Mouse (Mus musculus): ENCODE results near the gene Nrsn2.

The Nrsn2 gene

DNA sequence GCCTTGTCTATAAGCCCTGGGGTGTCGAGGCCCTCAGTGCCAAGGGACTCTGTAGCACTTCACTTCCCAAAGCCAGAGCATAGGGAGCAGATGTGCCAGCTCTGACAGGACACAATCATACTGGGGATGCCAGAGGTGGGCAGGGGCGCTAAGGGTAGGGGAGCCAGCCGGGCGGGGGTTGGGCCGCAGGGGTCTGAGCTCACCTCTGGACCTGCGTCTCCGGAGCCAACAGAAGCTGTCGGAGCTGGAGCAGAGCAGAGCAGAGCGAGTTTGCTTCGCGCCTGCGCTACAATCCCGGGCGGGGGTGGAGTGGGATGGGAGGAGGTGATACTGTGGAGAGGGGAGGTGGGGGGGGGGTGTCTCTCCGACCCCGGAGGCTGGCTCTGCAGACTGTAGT is at the start of gene Nrsn2:
Gene Nrsn2 (minus strand): TSS at position 294 of the 397 bp plus-strand sequence.
- DNase-seq (ENCODE audit: extremely low read depth, low read depth, low spot score) = no peak

DNA sequence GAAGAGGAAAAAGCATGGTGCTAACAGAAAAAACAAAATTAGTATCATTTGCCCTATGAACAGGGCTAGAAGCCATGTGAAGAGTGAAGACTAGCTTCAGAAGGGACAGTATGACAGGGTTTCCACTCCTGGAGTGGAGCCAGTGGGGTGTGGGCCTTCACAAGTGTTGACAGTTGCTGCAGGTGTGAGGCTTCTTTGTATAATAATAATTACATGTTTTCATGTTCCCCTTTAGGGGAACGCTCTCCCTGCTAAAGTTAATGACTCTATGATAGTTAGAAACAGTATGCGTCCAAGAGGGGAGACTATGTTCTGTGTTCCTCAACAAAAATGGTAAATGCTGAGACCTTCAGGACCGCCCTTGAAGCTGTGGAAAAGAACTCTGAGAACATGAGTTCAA is 39.3 kb upstream of the Nrsn2 start:
- DNase-seq (ENCODE audit: extremely low read depth, low read depth, low spot score) = no peak

DNA sequence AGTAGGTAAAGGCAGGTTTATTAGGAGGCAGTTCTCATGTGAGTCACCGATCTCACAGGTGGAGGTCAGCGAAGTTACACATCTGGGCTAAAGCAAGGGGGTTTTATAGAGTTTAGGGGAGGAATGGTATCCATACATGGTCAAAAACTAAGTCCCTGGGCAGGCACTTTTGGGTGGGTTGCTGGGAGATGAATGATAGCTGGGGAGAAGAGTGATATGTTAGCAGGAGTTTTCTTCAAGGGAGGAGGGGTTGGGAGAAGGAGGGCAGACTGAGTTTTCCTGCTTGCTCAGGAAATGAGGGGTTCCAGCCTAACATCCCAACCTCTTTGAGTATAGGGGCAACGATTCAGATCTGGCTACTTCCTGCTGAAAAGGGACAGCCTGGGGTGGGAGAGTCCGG is 38.8 kb upstream of the Nrsn2 start, which contains the start of gene 6820408C15Rik:
Gene 6820408C15Rik (plus strand): TSS at position 301 of the 400 bp plus-strand sequence.
- DNase-seq (ENCODE audit: extremely low read depth, low read depth, low spot score) = no peak

DNA sequence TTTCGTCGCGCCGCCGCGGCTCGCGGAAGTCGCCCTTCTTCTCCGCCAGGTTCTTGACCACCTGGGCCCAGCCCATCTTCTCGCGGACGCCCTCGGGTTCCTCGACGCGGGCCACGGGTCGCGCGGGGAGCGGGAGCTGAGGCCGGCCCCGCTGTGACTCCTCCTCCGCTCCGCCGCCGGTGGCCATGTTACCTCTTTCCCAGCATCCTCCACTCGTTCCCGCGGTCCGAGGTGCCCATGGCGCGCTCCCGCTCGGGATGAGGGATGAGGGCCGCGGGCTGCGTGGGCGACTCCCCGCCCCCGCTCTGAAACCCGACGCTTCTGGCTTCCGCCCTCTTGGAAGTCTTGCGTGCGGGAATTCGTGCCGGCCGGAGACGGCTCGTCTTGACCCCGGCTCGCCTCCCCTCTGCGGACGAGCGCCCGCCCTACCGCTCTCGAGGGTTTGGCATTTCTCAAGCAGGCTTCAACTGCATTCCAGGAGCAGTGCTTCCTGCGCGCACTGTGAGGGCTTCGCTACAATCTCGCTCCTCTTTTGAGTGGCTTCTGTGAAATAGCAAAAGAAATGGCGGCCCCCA is 38.2 kb upstream of the Nrsn2 start, which contains the start of gene Zcchc3:
Gene Zcchc3 (minus strand): TSS at position 437 of the 575 bp plus-strand sequence.
- no peak for DNase-seq (ENCODE audit: extremely low read depth, low read depth, low spot score)

DNA sequence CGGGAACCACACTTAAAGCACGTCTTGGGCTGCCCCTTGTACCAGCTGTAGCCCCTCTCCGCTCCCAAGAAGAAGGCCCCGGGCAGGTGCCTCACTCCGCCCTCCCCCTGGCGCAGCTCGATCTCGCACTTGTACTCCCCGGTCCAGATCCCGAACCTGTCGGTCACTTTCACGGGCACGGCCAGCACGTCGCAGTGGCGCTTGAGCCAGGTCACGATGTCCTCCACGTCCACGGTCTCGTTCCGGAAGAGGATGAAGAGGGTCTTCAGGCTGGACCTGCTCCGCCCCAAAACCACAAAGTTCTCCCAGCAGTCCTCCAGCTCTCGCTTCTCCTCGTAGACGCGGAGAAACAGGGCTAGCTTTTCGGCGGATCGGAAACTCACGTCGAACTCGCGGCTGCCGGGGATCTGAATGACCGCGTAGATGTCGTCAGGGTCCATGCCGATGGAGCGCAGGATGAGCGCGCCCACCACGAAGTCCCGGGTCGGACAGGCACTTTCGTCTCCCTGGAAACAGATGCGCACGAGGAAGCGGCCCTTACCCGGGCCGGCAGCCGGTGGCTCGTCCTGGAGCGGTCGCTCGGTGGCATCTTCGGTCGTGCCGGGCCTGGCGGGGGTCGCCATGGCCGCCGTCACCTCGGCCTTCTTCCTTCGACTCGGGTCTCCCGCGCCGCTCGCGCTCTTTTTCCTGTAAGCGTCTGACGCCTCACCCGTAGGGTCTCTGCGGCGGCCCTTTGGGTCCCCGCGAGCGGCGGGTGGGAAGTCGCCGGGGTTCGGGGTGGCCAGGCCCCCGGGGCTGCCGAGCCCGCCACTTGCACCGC is 37.5 kb upstream of the Nrsn2 start:
- no peak for DNase-seq (ENCODE audit: extremely low read depth, low read depth, low spot score)

DNA sequence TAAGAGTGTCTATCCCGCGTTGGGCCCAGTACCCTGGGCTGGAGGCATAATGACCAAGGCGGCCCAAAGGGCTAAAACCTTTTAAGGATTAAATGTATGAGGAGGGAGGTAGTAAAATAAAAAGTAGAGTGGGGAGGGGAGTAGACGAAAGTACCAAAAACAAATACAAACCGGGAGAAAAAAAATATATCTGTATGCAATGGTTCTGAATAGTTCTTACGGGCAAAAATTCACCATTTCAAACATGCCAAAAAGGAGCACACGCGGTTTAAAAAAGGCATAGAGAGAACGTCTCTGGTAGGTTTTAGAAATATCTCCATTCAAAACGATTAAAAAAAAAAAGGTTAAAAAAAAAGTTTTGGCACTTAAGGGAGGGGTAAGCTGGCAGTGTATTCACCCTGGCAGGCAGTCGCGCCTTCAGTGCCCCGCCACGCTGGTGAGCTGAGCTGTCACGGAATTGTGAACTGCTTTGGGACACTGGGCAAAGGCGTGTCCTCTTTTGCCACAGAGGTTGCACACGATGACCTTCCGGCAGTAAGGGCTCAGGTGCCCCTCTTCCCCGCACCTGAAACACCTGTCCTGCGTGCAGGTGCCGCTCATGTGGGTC is 36.8 kb upstream of the Nrsn2 start:
- DNase-seq (ENCODE audit: extremely low read depth, low read depth, low spot score) = no peak

DNA sequence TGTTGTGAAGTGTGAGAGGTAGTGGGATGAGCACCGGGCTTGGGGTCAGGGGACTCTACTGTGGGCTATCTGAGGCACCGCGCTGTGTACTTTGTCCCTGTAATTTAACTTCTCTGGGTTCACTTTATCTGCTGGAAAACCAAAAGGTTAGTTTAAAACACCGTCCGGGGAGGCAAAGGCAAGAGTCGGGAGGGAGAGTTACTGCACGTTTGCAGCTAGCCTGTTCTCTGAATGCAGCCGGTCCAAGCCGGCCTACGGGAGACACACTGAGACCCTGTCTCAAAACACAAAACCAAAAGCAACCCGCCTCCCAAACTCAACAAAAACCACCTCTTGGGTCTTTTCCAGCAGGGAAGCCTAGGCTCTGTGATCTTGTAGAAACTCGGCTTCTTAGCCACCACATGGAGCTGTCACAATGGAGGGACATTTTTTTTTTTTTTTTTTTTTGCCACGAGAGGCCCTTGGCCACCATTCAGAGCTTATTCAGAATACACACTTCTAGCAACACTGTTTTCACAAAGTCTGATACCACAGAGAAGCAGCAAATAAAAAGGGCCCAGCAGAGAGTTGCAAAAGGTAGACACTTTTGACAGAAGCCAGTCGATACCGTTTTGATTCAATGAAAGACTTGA is 36.2 kb upstream of the Nrsn2 start:
- DNase-seq (ENCODE audit: extremely low read depth, low read depth, low spot score) = no peak

DNA sequence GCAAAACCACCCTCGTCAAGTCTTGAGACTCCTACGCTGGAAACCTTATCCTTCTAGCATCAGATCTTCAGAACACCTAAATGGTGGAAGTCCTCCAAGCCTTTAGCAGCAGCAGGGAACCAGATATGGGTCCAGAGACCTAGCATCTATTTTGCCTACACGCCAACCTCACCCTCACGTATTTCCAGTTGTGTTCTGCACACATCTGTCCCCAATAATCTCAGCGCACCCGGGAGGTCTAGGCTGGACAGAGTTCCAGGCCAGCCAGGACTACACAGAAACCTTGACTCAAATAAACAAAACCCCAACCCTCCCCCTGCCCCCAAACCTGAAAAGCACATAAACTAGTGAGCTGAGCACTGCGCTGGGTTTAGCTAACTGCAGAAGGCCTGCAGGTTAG is 35.0 kb upstream of the Nrsn2 start:
- no peak for DNase-seq (ENCODE audit: extremely low read depth, low read depth, low spot score)

DNA sequence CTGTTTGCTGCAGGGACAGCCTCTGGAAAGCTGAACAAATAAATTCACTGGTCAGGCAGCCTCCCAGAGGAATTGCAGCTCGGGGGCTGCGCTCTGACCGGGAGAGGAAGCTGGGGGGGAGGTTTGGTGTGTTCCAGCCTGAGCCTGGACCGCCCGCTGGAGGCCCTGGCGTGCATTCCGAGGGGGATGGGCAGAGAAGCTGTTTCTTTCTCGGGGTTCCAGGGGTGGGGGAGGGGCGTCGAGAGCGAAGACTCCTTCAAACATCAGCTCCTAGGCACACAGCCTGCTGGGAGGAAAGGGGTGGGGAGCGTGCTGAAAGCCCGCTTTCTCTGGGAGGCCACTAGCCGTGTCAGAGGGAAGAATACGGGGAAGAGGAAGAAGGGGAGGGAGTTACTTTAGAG is 34.5 kb upstream of the Nrsn2 start:
- no peak for DNase-seq (ENCODE audit: extremely low read depth, low read depth, low spot score)

DNA sequence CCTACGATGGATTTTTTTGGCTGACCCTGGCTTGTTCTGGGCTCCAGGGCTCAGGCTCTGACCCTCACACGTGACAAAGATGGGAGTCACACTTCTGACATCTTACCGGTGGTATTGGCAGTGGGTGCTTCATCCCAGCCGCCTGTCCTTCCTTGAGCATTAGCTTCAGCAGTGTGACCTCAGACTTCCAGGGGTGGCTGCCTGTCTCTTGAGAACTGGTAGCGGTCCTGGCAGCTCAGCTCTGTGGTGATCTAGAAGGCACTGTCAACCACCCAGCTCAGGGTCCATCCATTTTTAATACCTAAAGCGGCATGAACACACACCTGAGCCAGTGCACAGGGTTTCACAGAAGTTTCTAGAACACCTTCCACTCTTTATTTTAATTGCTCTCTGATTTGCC is 33.3 kb upstream of the Nrsn2 start:
- no peak for DNase-seq (ENCODE audit: extremely low read depth, low read depth, low spot score)

DNA sequence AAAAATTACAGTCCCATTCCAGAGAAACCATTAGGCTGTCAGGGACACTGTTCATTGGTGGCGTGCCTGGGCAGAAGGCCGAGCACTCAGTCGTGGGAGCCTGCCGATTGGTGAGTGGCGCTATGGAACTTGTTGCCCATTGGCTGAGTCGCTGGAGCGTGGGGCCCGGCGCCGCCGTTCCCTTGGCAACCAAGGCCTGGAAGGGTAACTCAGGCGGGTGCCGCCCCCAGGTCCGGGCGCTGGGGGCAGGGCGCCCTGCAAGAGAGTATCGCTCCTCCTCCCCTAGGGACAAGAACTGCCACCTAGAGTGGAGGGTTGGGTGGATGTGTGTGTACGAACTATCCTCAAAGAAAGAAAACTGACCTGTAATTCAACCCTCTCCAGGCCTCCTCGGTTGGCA is 29.7 kb upstream of the Nrsn2 start:
- no peak for DNase-seq (ENCODE audit: extremely low read depth, low read depth, low spot score)

DNA sequence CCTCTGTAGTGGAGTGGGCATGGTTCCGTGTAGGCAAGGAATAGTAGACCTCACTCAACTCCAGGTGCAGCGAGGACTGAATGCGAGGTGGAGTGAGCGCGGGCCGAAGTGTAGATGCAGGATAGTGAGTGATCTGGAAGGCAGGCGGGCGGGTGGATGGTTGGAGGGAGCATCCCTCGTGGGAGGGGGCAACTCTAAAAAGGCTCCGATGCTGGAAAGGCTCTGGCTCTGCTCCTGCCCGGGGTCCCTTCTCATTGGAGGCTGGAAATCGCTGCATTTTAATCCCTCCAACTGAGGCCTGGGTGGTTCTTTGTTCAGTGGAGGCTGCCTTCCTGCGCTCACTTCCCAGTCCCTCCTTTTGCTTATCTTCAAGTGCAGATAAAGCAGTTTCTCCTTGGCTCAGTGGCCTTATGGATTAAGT is 22.7 kb upstream of the Nrsn2 start:
- DNase-seq (ENCODE audit: extremely low read depth, low read depth, low spot score) = no peak

DNA sequence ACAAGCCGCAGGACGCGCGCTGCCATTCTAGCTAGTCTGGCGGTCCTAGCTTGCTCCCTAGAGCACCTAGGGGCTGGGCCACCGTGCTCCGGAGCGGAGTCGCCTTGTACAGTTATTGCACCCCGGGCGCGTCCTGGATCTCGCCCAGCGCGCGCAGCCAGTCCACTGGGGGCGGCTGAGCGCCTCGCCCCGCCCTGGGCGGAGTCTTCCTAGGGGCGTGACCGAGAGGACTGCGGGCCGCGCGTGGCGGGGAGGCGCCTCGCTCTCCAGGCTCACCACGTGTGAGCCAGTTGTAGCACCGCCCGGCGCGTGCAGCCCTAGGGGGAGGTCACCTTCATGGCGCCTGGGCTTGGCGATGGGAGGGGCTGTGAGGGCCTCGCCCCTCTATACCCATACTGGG is 22.3 kb upstream of the Nrsn2 start:
- DNase-seq (ENCODE audit: extremely low read depth, low read depth, low spot score) = no peak

DNA sequence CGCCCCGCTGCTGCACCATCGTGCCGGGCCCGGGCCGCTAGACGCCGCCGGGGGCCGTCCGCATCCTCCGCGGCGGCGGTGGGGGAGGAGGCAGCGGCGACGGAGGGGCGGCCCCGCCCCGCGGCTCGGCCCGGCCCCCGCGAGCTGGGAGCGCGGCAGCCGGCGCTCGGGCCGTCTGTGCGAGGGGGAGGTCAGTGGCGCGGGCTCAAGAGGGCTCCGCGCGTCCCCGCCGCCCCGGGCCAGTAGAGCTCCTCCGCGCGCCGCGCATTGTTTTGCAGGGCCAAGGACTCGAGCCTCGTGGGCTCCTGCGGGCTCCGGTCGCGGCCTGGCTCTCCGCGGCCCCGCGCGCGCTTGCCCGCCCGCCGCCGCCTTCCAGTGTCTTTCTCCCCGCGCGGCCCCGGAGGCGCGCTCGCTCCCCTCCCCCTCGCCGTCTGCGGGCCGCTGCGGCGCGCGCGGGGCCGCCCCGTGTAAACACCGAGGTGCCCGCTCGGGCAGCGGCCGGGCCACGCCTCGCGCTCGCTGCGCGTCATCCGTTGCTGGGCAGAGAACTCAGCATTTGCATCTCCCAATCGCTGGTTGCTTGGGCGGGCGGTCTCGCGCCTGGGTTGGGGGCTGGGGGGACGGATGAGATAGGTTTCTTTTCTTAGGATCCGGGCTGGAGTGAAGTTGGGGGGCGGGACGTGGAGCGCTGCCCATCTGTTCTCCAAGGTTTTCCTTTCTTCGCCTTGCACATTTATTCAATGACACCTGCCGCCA is 21.4 kb upstream of the Nrsn2 start, which contains the start of gene Sox12:
Gene Sox12 (minus strand): TSS at position 384 of the 756 bp plus-strand sequence.
- no peak for DNase-seq (ENCODE audit: extremely low read depth, low read depth, low spot score)

DNA sequence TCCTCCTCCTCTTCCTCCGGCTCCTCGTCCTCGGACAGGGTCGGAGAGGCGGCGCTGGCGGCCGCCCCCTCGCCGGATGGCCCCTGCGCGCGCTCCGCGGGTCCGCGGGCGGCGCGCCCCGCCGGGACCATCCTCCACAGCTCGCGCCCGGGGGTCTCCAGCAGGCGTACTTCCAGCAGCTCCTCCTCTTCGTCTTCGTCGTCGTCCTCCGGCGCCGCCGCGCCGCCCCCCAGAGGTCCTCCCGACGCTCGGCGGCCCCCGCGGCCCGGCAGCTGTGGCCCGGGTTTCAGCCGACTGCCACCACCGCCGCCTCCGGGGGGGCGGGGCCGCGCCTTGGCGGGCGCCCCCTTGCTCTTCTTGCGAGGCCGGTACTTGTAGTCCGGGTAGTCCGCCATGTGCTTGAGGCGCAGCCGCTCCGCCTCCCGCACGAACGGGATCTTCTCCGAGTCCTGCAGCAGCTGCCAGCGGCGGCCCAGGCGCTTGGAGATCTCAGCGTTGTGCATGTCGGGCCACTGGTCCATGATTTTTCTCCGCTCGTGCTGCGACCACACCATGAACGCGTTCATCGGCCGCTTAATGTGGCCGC is 20.7 kb upstream of the Nrsn2 start:
- no peak for DNase-seq (ENCODE audit: extremely low read depth, low read depth, low spot score)

DNA sequence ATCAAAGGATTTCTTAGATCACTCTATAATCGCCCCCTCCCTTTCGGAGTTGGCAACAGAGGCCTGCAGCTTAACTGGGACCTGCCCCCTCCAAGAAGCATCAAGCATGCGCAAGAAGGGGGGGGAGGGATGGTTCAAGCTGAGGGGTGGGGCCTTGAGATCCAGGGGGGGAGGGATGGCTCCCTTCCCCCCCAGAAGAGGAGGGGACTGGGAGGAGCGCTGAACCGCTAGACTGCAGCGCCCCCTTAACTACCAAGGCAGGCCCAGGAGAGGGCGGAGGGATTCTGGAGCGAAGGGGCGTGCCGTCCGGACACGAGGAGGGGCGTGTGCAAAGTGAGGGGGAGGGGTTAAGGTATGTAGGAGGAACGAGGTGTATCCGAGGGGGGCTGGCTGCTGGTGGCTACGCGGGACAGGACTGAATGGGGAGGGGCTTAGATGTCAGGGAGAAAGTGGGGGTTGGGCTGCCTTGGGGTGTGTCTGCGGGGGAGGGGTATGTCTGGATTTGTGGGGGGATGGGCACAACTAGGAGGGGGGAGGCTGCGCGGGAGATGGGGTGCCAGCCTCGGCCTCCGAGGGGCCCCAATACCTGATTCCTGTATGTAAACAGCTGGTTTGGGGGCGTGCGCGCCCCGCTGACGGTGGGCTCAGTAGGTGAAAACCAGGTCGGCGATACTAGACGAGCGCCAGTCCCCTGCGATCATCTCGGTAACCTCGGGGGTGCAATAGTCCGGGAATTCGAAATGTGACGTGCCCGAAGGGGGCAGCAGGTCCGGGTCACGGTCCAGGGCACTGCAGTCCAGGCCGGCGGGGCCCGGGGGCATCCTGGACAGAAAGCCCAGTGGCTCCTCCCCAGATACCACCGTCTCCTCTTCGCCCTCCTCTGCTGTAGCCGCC is 19.9 kb upstream of the Nrsn2 start:
- DNase-seq (ENCODE audit: extremely low read depth, low read depth, low spot score) = no peak

DNA sequence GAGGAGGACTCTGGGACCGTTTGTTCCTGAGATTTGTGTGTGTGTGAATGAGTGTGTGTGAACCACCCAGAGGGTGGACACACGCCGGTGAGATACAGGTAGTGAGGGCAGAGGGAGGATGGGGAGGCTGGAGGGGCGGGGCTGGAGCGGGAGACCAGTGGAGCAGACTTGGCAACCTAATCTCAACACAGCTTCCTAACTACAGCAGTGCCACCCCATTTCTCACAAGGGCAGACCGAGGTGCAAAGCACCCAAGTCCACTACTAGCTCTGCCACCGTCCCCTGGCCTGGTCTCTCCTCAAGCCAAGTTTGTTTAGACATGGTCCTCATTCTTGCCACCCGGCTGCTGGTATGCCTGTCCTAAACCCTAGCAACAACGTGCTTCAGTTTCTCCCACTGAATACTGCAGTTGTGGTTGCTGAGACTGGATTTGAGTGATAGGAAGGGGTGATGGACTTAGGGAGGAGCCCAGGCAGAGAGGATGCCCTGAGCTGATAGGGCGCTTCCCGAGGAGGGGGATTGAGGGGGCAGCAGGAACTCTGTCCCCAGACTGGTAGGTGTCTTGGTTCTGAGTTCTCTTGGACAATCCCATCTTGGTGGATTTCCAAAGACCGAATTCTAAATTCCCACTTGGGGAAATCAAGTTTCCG is 19.0 kb upstream of the Nrsn2 start:
- DNase-seq (ENCODE audit: extremely low read depth, low read depth, low spot score) = no peak

DNA sequence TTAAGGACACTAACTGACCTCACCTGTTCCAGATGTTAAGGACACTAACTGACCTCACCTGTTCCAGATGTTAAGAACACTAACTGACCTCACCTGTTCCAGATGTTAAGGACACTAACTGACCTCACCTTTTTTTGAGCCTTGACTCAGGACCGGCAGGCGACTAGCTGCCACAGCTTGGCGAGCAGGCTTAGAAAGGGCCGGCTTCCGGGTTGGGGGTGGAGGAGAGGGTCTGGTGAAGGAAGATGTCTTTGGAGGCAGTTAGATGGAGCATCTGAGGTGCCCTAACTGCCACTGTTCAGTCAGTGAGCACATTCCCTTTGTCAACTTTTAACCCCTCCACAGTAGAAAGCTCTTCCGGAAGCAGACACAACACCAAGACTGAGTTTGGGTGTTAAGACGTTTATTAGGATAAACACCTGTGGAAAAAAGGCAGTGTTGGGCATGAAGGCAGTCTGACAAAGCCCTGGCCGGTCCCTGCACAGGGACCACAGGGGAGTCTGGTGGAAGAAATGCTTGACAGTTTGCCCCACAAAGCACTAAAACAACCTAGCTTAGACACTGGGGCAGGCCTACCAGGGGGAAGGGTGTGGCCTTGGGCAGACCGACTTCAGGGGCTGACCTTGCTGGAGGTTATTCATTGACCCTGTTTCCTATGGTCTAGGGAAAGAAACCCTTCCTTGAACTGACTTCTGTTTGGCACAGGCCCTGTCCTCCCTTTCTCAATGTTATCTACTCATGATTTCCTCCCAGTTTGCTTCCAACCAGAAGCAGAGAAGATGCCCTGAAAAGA is 17.0 kb upstream of the Nrsn2 start:
- DNase-seq (ENCODE audit: extremely low read depth, low read depth, low spot score) = no peak

Data from fat pad, adult 2 months (tissue).